Mouse (Mus musculus): ENCODE results near the gene Rnf212b. TPM values are rescaled to one million over a fixed set of nuclear protein-coding genes. Genes with fewer than 3 reads are reported as not detected.

Gene Rnf212b
- polyA plus RNA-seq, 1 experiment from 2014 or later = not detected

DNA sequence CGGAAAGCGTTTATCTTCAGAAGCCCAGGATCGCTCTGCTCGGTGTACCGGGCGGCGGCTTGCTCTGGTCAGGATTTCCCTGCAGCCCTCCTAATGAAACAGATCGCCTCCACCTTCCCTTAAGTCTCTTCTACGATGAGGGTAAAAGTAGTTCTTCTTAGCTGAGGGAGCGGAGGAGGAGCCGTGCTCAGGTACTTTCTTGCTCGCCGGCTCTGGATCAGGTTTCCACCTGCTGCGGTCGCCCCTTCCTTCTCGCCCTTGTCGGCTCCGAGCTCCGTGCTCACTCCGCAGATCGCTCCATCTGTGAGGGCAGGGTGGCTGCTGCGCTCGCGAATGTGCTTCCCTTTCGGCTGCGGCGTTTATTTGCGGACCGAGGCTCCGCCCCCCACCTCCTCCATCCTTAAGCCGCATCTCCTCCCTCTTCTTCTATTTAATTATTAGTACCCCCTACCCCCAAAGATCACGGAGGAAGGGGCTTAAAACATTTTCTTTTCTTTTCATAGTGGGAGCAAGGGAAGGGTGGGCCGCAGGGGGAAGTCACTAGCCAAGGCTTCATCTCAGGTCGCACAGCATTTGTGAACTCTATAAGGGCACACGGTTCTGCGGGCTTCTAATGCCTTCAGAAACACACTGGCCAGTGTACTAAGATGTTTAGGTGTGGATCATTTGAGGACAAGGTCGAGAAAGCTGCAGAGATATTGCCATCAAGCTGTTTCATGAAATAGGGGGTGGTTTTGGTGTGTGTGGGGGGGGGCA, 32.2 kb upstream of the Rnf212b start, which contains the start of gene Slc7a8:
Slc7a8 (minus strand) TSS at position 337 of the 756 bp plus-strand sequence.
- 0 out of 2 replicates have a peak, but pooled peaks have one; percentile 75 for ATAC-seq (ENCODE audit: insufficient number of reproducible peaks, insufficient read depth, low FRiP score, low TSS enrichment)
- Histone ChIP-seq H3K27me3 (peaks cover 31% of the 10 kb centered on the region), H3K9me3 (no peaks in the 10 kb centered on the region), H3K4me1 (peaks cover 9% of the 10 kb centered on the region; the same call in 1 of the 2 replicates), H3K4me3 (peak within 1 kb of the TSS; percentile 42), H3K9ac (peak within 1 kb of the TSS; percentile 27; the same call in 1 of the 2 replicates), H3K36me3 (no peaks in the 10 kb centered on the region), H3K27ac (no peak within 1 kb of the TSS), H3K4me2 (replicated peaks) (peak within 1 kb of the TSS; percentile 82)
- WGBS = 2% methylated on average over 37 of the region's 37 CpGs

GRCm38 (mm10) chr14:54782971-54783370, 31.0 kb upstream of the Rnf212b start:
- Histone ChIP-seq H3K4me1 (peaks cover 10% of the 10 kb centered on the region; the same call in 1 of the 2 replicates), H3K4me3 (no peak overlapping the region), H3K27ac (no peak overlapping the region), H3K9ac (no peak overlapping the region), H3K36me3 (no peaks in the 10 kb centered on the region), H3K27me3 (peaks cover 27% of the 10 kb centered on the region), H3K9me3 (no peaks in the 10 kb centered on the region), H3K4me2 (replicated peaks) (no peak overlapping the region)
- 91% methylated on average over 6 of the region's 6 CpGs for whole genome bisulfite sequencing
- ATAC-seq (ENCODE audit: insufficient number of reproducible peaks, insufficient read depth, low FRiP score, low TSS enrichment) = no peak

GRCm38 (mm10) chr14:54785898-54786297, 28.0 kb upstream of the Rnf212b start:
- Histone ChIP-seq H3K36me3 (no peaks in the 10 kb centered on the region), H3K9ac (no peak overlapping the region), H3K9me3 (no peaks in the 10 kb centered on the region), H3K27me3 (peaks cover 14% of the 10 kb centered on the region; the same call in 1 of the 2 replicates), H3K4me3 (no peak overlapping the region), H3K4me1 (peaks cover 5% of the 10 kb centered on the region; the same call in 1 of the 2 replicates), H3K4me2 (replicated peaks) (no peak overlapping the region), H3K27ac (0 out of 2 replicates have a peak overlapping the region, but pooled peaks have one; percentile 46)
- WGBS = 47% methylated on average over 4 of the region's 4 CpGs
- ATAC-seq (ENCODE audit: insufficient number of reproducible peaks, insufficient read depth, low FRiP score, low TSS enrichment) = no peak

- no peak overlapping the region for H3K9ac ChIP-seq
- no peaks in the 10 kb centered on the region for H3K36me3 ChIP-seq
- no peak overlapping the region for H3K4me3 ChIP-seq
- peaks cover 14% of the 10 kb centered on the region; the same call in 1 of the 2 replicates for H3K27me3 ChIP-seq
- 55% methylated on average over 10 of the region's 10 CpGs for WGBS
- 0 out of 2 replicates have a peak, but pooled peaks cover 5% of the 10 kb centered on the region for H3K4me1 ChIP-seq
- no peaks in the 10 kb centered on the region for H3K9me3 ChIP-seq
- H3K4me2 ChIP-seq (replicated peaks) = no peak overlapping the region
- no peak for ATAC-seq (ENCODE audit: insufficient number of reproducible peaks, insufficient read depth, low FRiP score, low TSS enrichment)
- 0 out of 2 replicates have a peak overlapping the region, but pooled peaks have one; percentile 46 for H3K27ac ChIP-seq
These were observed 27.5 kb upstream of the Rnf212b start for GRCm38 (mm10) chr14:54786489-54786888.

- WGBS = 52% methylated on average over 4 of the region's 4 CpGs
- no peaks in the 10 kb centered on the region for H3K36me3 ChIP-seq
- no peak overlapping the region for H3K4me3 ChIP-seq
- H3K27me3 ChIP-seq = peaks cover 10% of the 10 kb centered on the region; the same call in 1 of the 2 replicates
- no peaks in the 10 kb centered on the region for H3K9me3 ChIP-seq
- no peak overlapping the region for H3K9ac ChIP-seq
- ATAC-seq (ENCODE audit: insufficient number of reproducible peaks, insufficient read depth, low FRiP score, low TSS enrichment) = no peak
- no peak overlapping the region for H3K27ac ChIP-seq
- no peak overlapping the region for H3K4me2 ChIP-seq (replicated peaks)
- H3K4me1 ChIP-seq = 0 out of 2 replicates have a peak, but pooled peaks cover 5% of the 10 kb centered on the region
These were observed 26.7 kb upstream of the Rnf212b start for GRCm38 (mm10) chr14:54787226-54787625.

DNA sequence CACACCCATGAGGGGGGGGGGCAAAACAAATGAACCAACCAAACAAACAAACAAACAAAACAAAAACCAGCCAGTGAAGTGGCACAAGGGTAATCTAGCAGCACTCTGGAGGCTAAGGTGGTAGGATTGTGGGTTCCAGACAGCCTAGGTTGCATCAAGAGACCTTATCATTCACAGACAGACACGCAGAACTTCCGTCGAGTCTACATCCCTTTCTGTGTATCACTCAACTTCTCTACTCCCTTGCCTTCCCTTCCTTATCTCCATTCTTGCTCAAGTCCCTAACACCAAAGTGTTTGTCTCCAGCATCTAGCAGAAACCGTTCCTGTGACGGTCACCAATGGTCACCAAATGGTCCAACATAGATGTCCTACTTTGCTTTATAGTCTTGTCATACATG, 25.7 kb upstream of the Rnf212b start:
- no peak overlapping the region for H3K4me2 ChIP-seq (replicated peaks)
- 94% methylated on average over 5 of the region's 5 CpGs for WGBS
- no peak overlapping the region for H3K27ac ChIP-seq

DNA sequence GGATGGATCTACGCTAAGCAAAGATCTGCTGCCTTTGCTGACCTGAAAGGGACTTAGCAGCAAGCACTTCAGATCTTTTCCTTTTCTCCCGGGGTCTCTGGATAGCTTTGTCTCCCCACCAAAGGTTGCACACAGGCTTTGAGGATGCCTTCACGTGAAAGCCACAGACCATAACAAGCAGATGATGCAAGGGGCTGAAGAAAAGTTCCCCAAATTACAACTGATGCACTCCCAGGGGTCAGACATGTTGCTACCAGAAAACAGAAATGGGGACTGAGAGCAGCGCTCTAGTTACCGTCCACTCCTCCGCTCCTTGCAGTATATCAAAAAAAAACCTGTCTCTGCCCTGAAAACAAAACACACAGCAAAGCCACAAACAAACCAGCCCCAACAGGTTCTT, 21.8 kb upstream of the Rnf212b start:
- whole genome bisulfite sequencing = 75% methylated on average over 6 of the region's 6 CpGs
- no peak overlapping the region for H3K4me2 ChIP-seq (replicated peaks)
- H3K4me3 ChIP-seq = no peak overlapping the region
- ATAC-seq (ENCODE audit: insufficient number of reproducible peaks, insufficient read depth, low FRiP score, low TSS enrichment) = no peak
- H3K9me3 ChIP-seq = no peaks in the 10 kb centered on the region
- no peaks in the 10 kb centered on the region for H3K36me3 ChIP-seq
- H3K27ac ChIP-seq = no peak overlapping the region
- H3K9ac ChIP-seq = no peak overlapping the region
- no peaks in the 10 kb centered on the region for H3K4me1 ChIP-seq
- H3K27me3 ChIP-seq = no peaks in the 10 kb centered on the region

More for the DNA sequence above, 25.7 kb upstream of the Rnf212b start:
- ATAC-seq (ENCODE audit: insufficient number of reproducible peaks, insufficient read depth, low FRiP score, low TSS enrichment) = no peak
- Histone ChIP-seq H3K9me3 (no peaks in the 10 kb centered on the region), H3K4me1 (0 out of 2 replicates have a peak, but pooled peaks cover 5% of the 10 kb centered on the region), H3K36me3 (no peaks in the 10 kb centered on the region), H3K27me3 (0 out of 2 replicates have a peak, but pooled peaks cover 5% of the 10 kb centered on the region), H3K9ac (no peak overlapping the region), H3K4me3 (no peak overlapping the region)

DNA sequence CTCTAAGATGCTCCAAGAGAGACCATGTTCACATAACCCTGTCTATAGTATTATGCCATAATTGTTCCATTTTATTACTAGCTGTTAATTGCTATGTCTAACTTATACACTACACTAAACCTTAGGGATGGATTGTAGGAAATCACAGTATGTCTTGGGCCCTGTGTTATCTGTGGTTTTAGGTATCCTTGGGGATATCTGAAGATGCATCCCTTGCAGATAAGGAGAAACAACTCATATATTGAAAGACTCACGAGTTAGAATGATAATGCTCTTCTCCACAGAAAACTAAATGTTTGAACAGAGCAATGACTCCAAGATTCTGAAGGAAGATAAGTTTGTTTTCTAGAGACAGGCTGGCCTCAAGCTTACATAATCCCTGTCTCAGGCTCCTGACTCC, 20.6 kb upstream of the Rnf212b start:
- Histone ChIP-seq H3K9me3 (no peaks in the 10 kb centered on the region), H3K4me1 (no peaks in the 10 kb centered on the region), H3K27ac (no peak overlapping the region), H3K36me3 (no peaks in the 10 kb centered on the region), H3K27me3 (no peaks in the 10 kb centered on the region), H3K9ac (no peak overlapping the region), H3K4me3 (no peak overlapping the region), H3K4me2 (replicated peaks) (no peak overlapping the region)
- ATAC-seq (ENCODE audit: insufficient number of reproducible peaks, insufficient read depth, low FRiP score, low TSS enrichment) = no peak
- 79% methylated on average over 1 of the region's 1 CpGs for WGBS

- no peak for ATAC-seq (ENCODE audit: insufficient number of reproducible peaks, insufficient read depth, low FRiP score, low TSS enrichment)
- no peak overlapping the region for H3K4me2 ChIP-seq (replicated peaks)
- WGBS = 79% methylated on average over 8 of the region's 8 CpGs
These were observed 19.8 kb upstream of the Rnf212b start for GRCm38 (mm10) chr14:54793894-54794830.

DNA sequence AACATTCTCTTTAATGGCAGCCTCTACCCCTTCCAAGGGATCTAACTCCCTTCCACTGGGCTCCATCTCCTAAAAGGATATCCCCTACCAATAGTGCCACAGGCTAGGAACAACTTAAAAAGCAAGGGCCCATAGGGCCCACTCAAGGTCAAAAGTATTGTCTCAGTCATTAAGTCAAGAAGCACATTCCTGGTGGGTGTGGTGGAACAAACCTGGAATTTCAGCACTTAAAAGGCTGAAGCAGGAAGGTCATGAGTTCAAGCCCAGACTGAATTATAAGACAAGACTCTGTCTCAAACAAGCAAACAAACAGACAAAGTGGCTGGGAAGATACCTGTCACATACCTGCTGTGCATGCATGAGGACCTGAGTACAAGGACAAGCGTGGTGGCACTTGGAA, 18.0 kb upstream of the Rnf212b start:
- Histone ChIP-seq H3K4me3 (no peak overlapping the region), H3K27me3 (no peaks in the 10 kb centered on the region; the same call in 1 of the 2 replicates), H3K36me3 (no peaks in the 10 kb centered on the region), H3K4me2 (replicated peaks) (no peak overlapping the region), H3K9me3 (no peaks in the 10 kb centered on the region), H3K27ac (no peak overlapping the region), H3K9ac (no peak overlapping the region), H3K4me1 (no peaks in the 10 kb centered on the region)
- ATAC-seq (ENCODE audit: insufficient number of reproducible peaks, insufficient read depth, low FRiP score, low TSS enrichment) = no peak
- 83% methylated on average over 1 of the region's 1 CpGs for WGBS

More at GRCm38 (mm10) chr14:54793894-54794830, 19.8 kb upstream of the Rnf212b start:
- H3K9ac ChIP-seq = no peak overlapping the region
- no peak overlapping the region for H3K4me3 ChIP-seq
- H3K27ac ChIP-seq = no peak overlapping the region
- H3K36me3 ChIP-seq = no peaks in the 10 kb centered on the region
- H3K9me3 ChIP-seq = no peaks in the 10 kb centered on the region
- no peaks in the 10 kb centered on the region for H3K4me1 ChIP-seq
- no peaks in the 10 kb centered on the region for H3K27me3 ChIP-seq

DNA sequence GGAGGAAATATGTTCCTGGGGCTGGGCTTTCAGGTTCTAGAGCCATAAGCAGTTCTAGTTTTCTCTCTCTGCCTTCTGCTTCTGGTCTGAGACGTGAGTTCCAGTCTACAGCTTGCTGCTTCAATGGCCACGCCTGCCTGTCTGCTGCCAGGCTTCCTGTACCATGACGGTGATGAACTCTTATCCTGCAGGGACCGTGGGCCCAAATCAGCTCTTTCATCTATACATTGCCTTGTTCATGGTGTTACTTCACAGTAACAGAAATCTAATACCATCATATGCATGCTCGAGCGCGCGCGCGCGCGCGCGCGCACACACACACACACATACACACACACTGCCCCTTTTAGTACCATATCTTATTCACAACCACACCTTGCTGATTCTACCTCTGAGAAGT, 17.2 kb upstream of the Rnf212b start:
- Histone ChIP-seq H3K36me3 (no peaks in the 10 kb centered on the region), H3K9ac (no peak overlapping the region), H3K9me3 (no peaks in the 10 kb centered on the region), H3K4me2 (replicated peaks) (no peak overlapping the region), H3K27ac (no peak overlapping the region), H3K4me1 (no peaks in the 10 kb centered on the region), H3K4me3 (no peak overlapping the region), H3K27me3 (no peaks in the 10 kb centered on the region; the same call in 1 of the 2 replicates)
- WGBS = 90% methylated on average over 15 of the region's 15 CpGs
- ATAC-seq (ENCODE audit: insufficient number of reproducible peaks, insufficient read depth, low FRiP score, low TSS enrichment) = no peak
